Mouse (Mus musculus) embryo, embryonic 9.5 days (tissue): ENCODE measurements around the gene Clasp1.

Source experiments
- DNase-seq: peaks from one replicate; pipeline ENCODE4 v3.0.0-alpha.2; 2017; ENCODE audit errors: extremely low spot score

Gene Clasp1

DNA sequence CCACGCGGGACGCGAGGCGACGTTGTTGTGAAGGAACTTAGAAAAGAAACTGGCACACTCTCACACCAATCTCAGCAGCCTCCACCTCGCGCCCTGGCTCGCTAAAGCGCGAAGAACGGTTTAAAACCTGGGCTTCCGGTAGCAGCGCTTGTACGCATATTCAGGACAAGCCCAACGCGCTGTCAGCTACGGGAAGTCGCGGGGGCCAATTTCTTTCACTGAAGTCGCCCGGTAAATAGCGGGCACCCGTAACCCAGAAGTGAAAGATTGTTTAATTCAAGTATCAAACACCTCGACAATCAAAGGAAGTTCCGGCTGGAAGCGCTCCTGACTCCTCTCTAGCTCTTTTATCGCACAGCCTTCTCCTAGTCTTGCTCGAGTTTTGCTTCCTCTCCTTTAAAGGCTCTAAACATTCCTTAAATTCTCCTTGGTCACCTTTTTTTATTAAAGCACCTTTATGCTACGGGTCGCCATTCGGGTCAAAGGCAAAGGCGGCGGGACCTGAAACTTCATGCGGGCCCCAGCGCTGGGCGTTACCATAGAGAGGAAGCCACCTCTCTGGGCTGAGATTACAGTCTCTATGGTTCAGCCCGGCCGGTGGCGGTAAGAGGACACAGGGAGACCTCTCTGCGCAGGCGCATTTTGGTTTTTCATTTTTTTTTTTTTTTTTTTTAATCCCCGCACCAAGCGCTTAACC, at the start of gene Clasp1:
Clasp1 (plus strand) TSS at position 302 of the 697 bp plus-strand sequence.
- DNase-seq: peak; percentile 93

DNA sequence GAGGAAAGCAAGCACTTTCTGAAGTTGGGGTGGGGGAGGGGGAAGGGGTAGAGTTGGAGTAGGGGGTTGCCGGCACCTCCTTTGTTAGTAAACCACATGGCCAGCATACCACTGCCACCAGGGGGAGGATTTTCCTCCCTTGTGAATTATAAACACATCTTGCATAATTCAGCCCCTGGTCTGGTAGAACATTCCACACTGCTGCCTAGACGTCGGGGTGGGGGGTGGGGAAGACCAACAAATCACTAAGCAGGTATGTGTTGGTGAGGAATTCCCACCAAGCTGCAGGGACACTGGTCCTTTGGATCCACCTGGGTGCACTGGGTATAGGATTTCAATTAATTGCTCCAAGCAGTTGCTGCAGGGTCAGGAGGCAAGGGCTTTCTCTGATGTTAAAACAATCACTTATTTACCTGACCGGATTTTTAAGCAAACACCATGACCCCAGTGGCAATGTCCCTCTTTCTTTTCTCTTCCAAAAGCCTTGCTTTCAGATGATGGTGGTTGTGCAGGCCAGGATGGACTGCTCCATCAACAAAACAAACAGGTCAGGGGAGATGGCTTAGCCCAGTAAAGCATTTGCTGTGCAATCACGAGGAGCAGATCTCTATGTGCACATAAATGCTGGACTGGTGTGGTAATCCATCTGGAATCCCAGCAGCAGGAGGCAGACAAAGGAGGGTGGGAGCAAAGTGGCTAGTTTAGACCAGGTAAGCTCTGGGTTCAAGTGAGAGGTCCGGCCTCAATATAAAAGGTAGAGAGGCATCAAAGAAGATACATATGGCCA, 45.0 kb upstream of the Clasp1 start:
- peak; percentile 36 for DNase-seq

- no peak for DNase-seq
Measured at GRCm38 (mm10) chr1:118349922-118350321, 38.9 kb upstream of the Clasp1 start.

GRCm38 (mm10) chr1:118359071-118359761, 29.6 kb upstream of the Clasp1 start:
- no peak for DNase-seq

DNA sequence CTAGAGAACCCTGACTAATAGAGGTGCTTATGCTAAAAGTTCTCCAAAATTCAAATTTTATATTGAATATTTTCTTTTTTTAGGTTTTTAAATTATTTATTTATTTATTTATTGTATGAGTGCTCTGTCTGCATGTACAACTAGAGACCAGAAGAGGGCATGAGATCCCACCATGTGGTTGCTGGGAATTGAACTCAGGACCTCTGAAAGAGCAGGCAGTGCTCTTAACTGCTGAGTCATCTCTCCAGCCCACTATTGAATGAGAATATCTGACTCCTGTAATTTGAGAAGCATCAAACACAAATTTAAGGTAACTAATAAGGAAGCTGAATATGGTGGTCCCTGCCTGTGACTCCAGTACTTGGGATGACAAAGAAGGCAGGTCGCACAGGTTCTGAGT, 20.9 kb upstream of the Clasp1 start:
- no peak for DNase-seq

DNA sequence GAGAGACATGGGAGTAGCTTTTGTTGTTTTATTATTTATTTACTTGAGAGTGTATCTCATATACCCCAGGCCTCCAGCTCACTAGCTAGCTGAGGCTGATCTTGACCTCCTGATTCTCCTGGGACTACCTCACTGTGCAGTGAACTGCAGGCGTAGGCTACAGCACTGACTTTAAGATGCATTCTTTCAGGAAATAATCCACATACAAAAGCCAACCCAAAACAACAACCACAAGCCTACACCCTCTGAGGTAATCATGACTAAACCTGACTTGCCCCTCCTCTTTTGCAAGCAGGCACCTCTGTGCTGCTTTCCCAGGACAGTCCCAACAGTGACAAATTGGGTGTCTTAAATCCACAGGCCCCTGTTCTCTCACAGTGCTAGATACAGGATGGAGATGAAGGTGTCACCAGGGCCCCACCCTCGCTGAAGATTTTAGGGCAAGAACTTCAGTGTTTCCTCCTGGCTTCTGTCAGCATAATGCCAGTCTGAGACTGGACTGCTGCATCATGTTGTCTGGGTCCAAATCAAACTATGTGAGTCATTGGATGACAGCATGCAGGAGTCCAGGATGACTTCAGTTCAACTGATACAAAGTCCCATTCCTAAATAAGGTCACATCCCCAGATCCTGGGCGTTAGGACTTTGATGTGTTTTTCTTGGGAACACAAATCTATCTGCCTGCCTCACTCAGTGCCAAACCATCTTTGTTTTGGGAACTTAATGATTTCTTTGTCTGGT, 20.0 kb upstream of the Clasp1 start:
- no peak for DNase-seq

DNA sequence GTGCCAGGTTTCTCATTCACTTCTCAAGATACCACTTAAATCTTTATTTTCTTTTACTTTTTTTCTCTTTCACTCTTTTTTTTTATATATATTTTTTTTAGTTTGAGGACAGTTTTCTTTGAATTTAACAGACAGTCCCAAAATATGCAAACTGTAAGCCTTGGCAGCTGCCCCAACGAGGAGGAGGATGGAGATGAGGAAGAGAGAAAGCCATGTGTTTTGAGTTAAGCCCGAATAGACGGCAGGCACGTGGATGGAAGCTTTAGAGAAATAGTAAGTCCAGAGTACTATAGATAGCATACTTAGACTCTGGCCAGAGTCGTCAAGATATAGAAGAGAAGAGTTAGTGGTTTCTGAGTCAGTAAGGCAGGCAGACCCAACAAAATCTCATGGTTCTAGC, 11.1 kb upstream of the Clasp1 start:
- DNase-seq: no peak

- DNase-seq: no peak
Measured at GRCm38 (mm10) chr1:118380105-118380786, 8.6 kb upstream of the Clasp1 start.

GRCm38 (mm10) chr1:118388127-118388756, 616 bp upstream of the Clasp1 start:
- peak; percentile 75 for DNase-seq

GRCm38 (mm10) chr1:118389454-118390265, 802 bp downstream of the Clasp1 start:
- DNase-seq: peak; percentile 79

DNA sequence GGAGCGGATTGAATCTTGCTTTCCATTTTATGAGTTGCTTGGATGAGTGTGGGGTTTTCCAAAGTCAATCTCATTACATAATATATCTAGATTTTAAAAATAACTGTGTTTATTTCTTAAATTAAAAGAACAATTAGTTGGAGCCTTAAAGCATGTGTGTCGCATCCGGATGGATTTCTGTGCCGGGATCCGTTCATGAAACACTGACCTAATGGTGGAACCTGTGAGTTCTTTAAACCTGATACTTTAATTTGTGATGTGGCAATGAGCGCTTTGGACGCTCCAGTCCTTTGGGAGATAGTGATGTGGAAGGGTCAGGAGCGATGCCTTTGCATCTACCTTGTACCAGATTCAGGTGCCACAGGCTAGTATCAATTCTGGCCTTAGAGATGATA, 1.4 kb downstream of the Clasp1 start:
- no peak for DNase-seq

GRCm38 (mm10) chr1:118390871-118391387, 2.1 kb downstream of the Clasp1 start:
- no peak for DNase-seq

DNA sequence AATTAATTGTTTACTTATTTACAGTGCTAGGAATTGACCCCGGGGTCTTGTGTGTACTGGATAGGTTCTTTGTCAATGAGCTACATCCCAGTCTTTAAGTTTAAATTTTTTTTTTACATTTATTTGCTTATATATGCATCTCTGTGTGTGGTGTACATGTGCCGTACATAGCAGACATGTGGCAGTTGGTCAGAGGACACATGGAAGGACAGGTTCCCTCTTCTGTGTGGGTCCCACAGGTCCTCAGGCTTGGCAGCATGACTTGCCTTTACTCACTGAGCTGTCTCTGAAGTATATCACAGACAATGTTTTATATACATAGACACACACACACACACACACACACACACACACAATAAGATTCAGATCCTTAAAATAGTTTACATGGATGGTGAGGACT, 3.4 kb downstream of the Clasp1 start:
- no peak for DNase-seq

DNA sequence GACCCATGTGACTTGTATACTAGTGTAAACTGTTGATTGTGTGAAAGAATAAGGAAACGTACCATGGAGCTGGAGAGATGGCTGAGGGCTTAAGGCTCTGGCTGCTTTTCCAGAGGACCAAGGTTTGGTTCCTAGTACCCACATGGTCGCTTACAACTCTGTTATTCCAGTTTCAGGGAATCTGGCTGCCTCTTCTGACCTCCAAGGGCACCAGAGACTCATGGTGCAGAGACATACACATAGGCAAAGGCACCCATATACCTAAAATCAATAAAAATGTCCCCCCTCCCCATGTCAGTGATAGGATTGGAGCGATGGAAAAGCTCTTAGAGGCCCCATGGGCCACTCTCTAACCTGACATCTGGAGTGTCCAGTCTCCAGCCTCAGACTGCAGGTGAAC, 5.1 kb downstream of the Clasp1 start:
- DNase-seq: no peak

- no peak for DNase-seq
Measured at GRCm38 (mm10) chr1:118397866-118398265, 9.0 kb downstream of the Clasp1 start.

- no peak for DNase-seq
Measured at GRCm38 (mm10) chr1:118398567-118398966, 9.7 kb downstream of the Clasp1 start.

- DNase-seq: no peak
Measured at GRCm38 (mm10) chr1:118399625-118400310, 10.9 kb downstream of the Clasp1 start.

GRCm38 (mm10) chr1:118401991-118402390, 13.1 kb downstream of the Clasp1 start:
- no peak for DNase-seq

DNA sequence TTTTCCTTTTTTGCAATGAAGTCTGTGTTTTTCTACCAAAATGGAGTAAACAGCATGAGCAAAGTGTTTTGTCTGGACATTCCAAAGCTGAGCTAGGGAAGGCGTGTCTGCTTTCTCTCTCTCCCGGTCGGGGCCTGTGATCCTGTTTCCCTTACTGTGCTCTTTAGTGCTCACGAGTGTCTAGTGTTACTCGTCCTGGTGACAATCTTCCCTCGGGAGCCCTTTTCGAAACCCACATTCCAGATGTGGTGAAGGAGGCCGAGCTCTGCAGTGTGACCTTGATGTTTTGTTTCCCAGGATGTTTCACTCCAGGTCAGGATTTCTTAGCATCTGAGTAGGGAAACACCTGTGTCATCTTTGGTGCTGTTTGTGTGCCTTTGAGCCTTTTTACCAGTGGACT, 13.7 kb downstream of the Clasp1 start:
- no peak for DNase-seq
